Mouse (Mus musculus) erythroblast, adult 5-6 weeks (primary cell): ENCODE data around the gene Trappc12. TPM values are rescaled to one million over a fixed set of nuclear protein-coding genes. Genes with fewer than 3 reads are reported as not detected.
A peak's percentile ranks its signal among the peaks of the same experiment; 100 is the strongest.
"Not testable (repeated sequence)": the region's sequence is repeated elsewhere in the genome, so short reads cannot be mapped to it uniquely, and the experiment has no call there.

Experiments used
- ATAC-seq: replicated peaks from 2 replicates; pipeline ENCODE4 v1.8.0; 2016; ENCODE audit warnings: moderate number of reproducible peaks, mild to moderate bottlenecking, moderate TSS enrichment, inconsistent platforms; ENCODE audit not compliant: poor library complexity, low FRiP score, severe bottlenecking
- total RNA-seq, 2 experiments: library from RNA; stranded (forward) in 1 of 2; stranded (reverse) in 1 of 2; fragments of 150-400 nt in 1 of 2; fragments of 200-764, 138-1000 nt in 1 of 2; gene quantifications; 2 replicates each; pipeline versions ENCODE4 v1.2.3 to v1.2.4; 2015 to 2017; ENCODE audit warnings: low replicate concordance in 2 of 2

The Trappc12 gene
- total RNA-seq, 2 experiments from 2014 or later: 6.9 to 13.7 TPM

DNA sequence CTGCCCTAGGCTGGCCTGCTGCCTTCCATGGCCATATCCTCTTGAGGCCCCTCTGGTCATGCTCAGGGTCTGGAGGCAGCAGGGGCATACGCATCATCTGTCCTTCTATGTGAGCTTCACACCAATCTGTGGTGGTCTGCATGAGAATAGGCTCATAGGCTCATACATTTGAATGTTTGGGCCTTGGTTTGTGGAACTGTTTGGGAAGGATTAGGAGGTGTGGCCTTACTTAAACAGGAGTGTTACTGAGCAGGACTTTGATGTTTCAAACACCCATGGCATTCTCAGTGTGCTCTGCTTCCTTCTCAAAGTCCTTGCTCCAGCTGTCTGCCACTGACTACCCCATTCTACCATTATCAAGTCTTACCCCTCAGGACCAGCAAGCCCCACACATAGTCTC, 16.0 kb downstream of the Trappc12 start:
- ATAC-seq: no peak

- ATAC-seq: not testable (repeated sequence)
Measured at GRCm38 (mm10) chr12:28733520-28734245, 16.6 kb downstream of the Trappc12 start.

DNA sequence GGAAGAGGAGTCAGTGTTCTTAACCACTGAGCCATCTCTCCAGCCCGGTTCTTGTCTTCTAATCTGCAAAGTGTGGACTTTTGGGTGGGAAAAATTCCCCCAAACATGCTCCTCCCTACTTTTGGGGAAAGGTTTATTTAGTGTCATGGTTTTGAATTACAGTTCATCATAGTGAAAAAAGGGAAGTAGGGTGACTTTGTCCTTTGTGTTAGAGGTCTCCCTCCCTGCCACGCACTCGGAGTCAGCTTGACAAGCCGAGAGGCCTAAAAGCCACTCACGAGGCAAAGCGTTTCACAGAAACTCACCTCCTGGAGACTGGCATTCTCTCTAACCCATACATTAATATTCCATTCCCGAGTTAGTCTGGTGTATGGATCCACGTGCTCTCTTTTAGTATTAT, 17.6 kb downstream of the Trappc12 start:
- ATAC-seq: no peak

GRCm38 (mm10) chr12:28727061-28727460, 23.2 kb downstream of the Trappc12 start:
- ATAC-seq: no peak

GRCm38 (mm10) chr12:28726204-28726603, 24.1 kb downstream of the Trappc12 start:
- no peak for ATAC-seq

DNA sequence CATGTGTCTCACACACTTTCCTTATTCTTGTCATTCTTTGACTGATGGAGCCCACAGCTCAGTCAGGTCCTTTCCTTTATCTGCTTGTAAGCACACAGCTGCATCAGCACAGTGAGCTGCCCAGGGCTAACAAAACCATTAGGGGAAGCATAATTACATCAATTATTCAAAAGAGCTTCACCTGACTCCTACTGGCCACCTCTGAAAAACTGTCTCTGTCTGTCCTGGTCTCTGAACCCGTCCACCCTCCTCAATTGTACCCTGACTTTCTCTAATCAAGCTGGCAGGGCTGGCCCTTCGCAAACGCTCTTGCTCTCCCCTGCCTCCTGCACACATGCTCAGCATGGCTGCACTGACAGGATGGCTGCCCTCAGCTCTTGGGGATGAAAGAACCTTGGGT, 25.9 kb downstream of the Trappc12 start:
- ATAC-seq: no peak

- ATAC-seq: no peak
Measured at GRCm38 (mm10) chr12:28718106-28718505, 32.2 kb downstream of the Trappc12 start.

GRCm38 (mm10) chr12:28717066-28717465, 33.2 kb downstream of the Trappc12 start:
- ATAC-seq: no peak

GRCm38 (mm10) chr12:28714822-28715632, 35.2 kb downstream of the Trappc12 start:
- ATAC-seq: no peak

- ATAC-seq: no peak
Measured at GRCm38 (mm10) chr12:28710566-28711185, 39.6 kb downstream of the Trappc12 start.

DNA sequence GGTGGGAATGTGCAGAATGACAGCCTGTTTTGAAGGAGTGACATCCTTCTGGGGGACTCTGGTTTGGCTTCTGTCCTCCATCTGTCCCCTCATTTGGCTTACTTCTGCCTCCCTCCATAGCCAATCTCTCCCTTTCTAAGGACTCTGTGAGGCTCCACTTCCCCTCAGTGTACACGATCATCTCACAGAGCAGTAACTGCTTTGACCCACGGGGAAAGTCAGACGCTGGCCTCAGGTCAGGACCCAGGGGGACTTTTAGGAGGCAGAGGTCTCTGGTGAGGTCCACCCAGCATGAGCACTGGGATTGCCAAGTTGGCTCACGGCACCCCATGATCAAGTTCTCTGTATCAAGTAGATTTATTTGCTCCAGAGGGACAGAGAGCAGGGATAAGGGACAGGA, 42.1 kb downstream of the Trappc12 start:
- no peak for ATAC-seq

- ATAC-seq: no peak
Measured at GRCm38 (mm10) chr12:28705204-28705603, 45.1 kb downstream of the Trappc12 start.

- no peak for ATAC-seq
Measured at GRCm38 (mm10) chr12:28704381-28704780, 45.9 kb downstream of the Trappc12 start.

GRCm38 (mm10) chr12:28701302-28701701, 49.0 kb downstream of the Trappc12 start:
- no peak for ATAC-seq

- no peak for ATAC-seq
Measured at GRCm38 (mm10) chr12:28700561-28701025, 49.7 kb downstream of the Trappc12 start.

DNA sequence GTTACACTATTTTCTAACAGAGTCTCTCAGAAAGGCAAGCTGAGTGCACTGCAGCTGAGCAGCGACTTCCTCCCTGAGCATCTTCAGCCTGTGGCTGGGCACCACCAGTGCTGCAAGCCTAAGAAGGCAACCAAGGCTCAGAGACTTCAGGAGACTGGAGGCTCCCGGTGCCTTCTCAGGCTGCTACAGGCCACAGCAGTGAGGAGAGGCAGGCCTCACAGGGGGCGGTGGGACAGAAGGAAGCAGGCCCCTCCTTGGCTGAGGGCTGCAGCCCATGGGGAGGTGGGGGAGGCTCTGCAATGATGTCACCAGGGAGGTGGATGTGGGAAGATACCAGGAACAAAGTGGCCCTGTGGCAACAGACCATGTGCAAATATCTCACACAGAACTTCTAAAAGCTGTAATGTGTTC, 50.2 kb downstream of the Trappc12 start:
- ATAC-seq: no peak

DNA sequence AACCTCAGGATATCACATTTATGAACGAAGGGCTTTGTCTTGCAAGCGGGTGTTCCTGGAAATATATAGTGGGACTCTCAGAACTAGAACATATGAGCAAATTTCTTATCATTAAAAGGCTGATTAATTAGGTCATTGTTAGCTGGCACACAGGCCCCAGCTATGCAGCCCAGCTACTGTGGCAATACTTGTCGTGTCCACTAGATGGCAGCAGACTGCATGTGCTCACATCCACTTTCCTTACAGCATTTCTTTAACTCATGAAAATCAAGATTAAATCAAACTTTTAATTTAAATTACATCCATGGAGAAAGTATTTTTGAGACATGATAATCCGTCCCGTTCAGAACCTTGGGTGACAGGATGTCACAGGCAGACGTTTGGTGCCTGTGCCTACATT, 50.6 kb downstream of the Trappc12 start:
- peak; percentile 73 for ATAC-seq

GRCm38 (mm10) chr12:28699086-28699485, 51.2 kb downstream of the Trappc12 start:
- no peak for ATAC-seq

- no peak for ATAC-seq
Measured at GRCm38 (mm10) chr12:28697821-28698595, 52.3 kb downstream of the Trappc12 start.

GRCm38 (mm10) chr12:28694776-28695175, 55.5 kb downstream of the Trappc12 start:
- ATAC-seq: no peak
